Mouse (Mus musculus) embryo, embryonic 10.5 days (tissue): ENCODE measurements around the gene Alg12.

Experiments
- DNase-seq: peaks from one replicate; pipeline ENCODE4 v3.0.0-alpha.2; 2015; ENCODE audit warnings: low spot score

The Alg12 gene

GRCm38 (mm10) chr15:88854969-88855830 lies 36.1 kb upstream of the Alg12 start:
- DNase-seq, result no peak

DNA sequence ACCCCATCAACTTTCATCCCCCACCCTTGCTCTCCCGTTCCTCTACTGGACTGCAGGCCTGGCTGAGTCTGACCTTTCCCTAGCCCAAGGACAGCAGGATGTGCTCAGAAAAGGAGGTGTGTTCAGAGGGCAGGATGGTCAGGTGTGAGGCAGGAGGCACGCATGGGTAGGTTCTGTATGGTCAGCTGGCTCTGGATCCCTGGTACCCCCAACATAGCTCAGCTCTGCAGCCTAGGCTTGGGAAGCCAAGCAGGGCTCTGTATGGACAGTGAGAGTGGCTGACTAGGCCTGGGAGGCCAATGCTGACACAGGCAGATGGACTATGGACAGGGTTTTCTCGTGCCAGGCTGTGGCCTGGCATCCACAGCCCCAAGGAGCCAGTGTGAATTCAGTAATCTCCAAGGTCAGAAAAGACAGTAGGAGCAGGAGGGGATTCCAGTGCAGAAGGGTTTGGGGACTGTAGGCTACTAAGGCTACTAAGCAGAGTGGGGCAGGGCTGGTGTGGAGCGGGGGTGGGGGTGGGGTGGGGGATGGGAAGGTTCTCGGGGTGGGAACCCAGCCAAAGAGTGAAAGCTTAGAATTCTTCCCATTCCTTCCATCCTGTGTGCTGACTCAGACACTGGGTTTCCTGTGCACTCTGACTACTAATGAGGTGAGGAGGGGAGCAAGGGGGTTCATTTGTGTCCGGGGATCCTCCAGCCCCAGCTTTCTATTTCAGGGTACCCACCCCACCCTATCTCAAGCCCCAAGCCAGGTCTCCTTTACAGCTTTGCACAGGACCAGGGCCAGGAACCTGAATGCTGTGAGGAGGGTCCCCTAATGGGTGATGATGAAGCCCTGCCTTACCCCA lies 35.2 kb upstream of the Alg12 start:
- DNase-seq, result no peak

DNA sequence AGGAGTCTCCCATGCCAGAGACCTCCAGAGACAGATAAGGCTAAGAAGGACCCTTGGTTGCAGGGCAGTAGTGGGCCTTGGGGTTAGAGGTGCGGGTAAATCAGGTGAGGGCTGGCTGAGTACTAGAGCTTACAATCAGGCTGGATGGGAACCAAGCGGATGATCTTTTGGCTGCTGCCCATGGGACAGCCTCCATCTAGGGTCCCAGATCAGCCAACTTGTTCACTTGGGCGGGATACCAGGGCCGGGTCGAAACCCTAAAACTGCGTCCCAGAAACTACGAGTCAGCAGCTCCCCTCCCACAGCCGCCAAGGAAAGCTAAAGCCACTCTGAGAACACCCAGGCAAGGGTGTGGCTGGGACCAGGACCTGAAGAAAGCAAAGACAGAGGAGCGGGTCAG lies 34.0 kb upstream of the Alg12 start:
- DNase-seq, result no peak

DNA sequence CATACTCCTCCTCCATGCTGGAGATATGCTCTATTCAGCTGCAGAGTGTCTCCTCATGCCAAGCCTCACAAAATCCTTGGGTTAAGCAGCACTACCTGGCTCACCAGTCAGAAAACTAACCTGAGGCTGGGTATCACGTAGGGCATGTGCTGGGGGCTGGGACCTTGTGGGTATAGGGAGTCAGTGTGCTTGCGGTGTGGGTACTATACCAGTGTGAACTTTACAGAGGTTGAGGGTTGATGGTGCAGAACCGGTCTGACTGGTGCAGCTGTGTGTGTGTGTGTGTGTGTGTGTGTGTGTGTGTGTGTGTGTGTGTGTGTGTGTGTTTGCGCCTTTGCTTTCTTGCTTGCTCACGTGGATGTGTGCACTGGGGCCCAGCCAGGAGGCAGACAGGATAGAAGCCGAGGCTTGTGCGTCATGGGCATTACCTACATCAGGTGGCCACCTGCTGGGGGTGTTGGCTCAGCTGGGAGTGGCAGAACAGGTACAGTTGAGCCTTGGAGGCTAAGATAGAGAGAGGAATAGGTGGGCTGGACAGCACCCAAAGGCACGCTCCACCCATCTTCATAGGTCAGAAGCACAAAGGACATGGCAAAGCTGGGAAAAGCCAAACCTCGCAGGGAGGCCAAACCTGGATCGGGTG lies 32.5 kb upstream of the Alg12 start:
- DNase-seq, result no peak

GRCm38 (mm10) chr15:88851076-88851475 lies 32.0 kb upstream of the Alg12 start:
- DNase-seq, result no peak

GRCm38 (mm10) chr15:88850146-88850826 lies 31.2 kb upstream of the Alg12 start:
- no peak for DNase-seq

DNA sequence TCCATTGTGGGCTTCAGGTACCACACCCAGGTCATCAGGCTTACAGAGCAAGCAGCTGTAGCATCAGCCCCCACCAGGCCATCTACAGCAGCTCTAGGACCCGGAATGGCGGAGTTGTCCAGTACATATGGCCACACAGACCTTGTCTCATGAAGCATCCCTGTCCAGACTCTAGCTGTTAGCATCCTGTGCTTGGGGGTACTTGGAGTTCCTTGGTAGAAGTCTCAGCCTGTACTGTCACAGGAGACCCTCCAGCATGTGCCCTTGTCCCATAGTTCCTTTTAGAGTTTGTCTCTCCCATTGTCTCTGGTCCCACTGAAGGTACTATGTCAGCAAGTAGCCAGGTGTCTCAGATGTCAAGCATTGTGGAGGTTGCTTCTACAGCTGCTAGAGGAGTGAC lies 30.5 kb upstream of the Alg12 start:
- DNase-seq, result no peak

DNA sequence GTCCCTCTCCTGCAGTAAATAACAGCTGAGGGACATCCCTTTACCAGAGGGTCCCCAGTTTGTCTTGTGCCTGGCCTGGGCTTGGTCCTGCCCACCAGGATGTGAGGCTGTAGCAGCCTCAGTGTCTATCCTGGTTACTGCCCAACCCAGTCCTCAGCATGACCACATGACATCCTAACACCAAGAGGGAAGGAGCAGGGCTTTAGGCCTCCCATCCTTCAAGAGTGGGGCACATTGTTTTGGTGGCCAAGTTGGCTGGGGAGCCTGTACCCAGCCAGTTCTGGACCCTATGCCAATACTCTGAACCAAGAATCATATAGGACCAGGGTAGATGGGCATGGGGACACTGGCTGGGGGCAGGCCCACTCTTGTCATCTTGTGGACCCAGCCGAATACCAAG lies 29.5 kb upstream of the Alg12 start:
- DNase-seq, result no peak

DNA sequence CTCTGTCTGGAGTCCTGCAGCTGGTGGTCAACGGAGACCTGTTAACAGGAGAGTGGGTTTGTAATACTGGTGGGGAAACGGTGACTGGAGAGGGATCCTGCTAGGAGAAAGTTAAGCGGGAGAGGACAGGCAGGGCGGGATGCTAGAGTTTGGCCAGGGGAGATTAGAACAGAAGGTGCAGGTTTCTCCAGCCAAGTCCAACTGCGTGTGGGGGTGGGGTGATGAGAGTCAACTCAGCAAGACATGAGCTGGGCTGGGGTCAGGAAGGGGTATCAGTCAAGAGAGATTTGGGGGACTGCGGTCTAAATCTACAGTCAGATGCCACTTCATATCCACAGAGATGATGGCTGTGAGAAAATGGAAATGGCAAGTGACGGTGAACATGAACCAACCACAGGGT lies 25.8 kb upstream of the Alg12 start:
- no peak for DNase-seq

GRCm38 (mm10) chr15:88843486-88844097 lies 24.5 kb upstream of the Alg12 start:
- peak; percentile 39 for DNase-seq

DNA sequence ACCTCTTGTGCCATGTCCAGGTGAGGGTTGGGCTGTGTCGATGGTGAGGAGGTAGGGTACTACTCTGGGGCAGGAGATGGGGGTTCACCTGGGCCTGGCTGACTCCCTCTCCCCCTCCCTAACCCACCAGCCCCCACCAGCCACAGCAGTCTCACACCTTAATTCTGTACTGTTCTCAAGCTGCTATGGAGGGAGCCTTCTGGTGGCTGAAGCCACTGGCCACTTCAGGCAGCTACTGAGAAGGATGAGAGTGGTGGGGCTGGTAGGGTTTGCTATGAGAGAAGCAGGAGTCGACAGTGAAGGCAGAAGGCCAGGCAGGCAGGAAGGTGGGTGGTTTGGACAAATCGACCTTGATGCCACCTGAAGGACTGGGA lies 23.2 kb upstream of the Alg12 start:
- no peak for DNase-seq

DNA sequence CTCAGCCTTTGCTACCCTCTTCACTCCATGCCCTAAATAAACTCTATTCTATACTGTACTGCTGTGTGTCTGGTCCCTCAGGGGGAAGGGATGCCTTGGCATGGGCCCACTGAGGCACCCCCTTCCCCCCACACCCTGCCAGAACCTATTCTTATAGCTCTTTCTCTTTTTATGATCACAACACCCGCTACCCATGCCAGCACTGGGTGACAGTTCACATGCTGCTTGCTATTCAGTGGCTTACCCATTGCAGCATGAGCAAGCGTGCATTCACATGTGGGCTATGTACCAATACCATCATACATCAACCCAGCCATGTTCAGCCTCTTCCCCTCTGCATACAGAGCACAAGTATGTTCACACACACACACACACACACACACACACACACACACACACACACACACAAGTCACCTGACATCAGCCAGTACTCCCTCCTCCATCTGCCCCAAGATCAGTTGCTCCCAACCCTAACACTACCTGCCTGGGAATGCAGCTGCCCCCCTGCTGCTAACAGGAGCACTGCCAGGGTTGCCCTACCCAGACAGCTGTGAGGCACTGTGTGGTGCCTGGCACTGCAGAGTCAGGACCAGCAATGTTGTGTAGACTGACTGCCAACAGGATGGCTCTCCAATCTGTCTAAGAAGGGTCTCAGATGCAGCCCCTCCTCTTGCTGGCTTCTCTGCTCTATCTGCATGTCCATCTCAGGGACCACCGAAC lies 22.6 kb upstream of the Alg12 start:
- DNase-seq, result no peak

GRCm38 (mm10) chr15:88841160-88841559 lies 22.0 kb upstream of the Alg12 start:
- no peak for DNase-seq

DNA sequence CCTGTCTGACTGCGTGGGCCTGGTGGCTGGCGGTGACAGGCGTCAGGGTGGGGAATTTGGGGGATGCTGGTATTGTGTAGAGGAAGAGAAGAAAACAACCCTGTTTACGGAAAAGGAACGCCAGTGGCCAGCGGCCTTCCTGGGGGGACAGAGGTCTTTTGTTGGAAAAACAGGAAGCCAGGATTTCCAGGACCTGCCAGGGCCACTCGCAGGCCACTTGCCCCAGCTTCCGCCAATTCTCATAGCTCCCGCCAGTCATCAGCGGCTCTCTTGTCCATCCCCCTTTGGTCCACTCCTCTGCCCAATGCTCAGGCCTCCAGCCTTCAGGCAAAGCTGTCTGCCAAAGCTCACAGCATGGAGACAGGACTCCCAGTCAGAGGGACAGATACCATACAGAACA lies 21.0 kb upstream of the Alg12 start:
- DNase-seq, result peak; percentile 42

- DNase-seq, result peak; percentile 68
These were observed 20.2 kb upstream of the Alg12 start for GRCm38 (mm10) chr15:88839271-88839670.

DNA sequence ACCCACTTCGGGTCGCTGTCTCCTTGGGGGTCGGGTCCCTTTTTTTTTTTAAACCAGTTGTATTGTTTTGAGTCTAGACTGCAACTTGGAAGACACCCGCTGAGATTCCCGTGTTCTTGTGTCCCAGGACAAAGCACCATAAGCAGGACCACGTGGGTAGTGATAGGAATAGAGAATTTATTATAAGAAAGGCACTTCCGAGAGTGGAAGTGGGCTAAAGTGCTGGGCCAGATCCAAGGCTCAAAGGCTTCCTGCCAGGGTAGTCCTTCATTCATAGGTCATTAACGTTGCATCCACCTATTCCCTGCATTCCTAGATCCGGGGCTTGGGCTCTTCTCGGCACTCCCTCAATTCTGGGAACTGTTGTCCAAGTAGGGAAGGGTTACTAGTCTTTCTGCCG lies 18.9 kb upstream of the Alg12 start:
- peak; percentile 47 for DNase-seq

- DNase-seq, result peak; percentile 79
These were observed 18.2 kb upstream of the Alg12 start for GRCm38 (mm10) chr15:88837199-88837932.

DNA sequence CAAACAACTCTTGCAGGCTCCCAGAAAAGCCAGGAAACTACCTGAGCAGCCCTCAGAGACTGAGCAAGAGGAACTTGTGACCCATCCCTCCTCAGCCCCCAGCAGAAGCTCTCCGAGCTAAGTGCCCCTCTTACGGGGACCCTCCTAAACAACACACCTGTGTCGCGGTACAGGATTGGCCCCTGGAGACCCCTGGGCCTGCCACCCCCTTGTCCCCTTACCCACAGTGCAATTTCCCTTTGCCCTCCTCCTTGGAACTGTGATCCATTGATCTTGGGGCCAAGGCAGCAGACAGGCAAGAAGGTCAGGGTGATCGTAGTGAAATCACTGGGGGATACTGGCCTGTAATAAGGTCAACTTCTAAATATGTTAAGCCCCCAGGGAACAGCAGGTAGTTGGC lies 17.5 kb upstream of the Alg12 start:
- DNase-seq, result no peak

GRCm38 (mm10) chr15:88836031-88836430 lies 16.9 kb upstream of the Alg12 start:
- DNase-seq, result peak; percentile 24

GRCm38 (mm10) chr15:88832536-88832935 lies 13.4 kb upstream of the Alg12 start:
- no peak for DNase-seq
